Mouse (Mus musculus) heart, postnatal 14 days (tissue): Measurements from ENCODE around the gene Pla2g5. TPM values are rescaled to one million over a fixed set of nuclear protein-coding genes. Genes with fewer than 3 reads are reported as not detected.

Source experiments
- DNase-seq, 2 experiments: peaks; one replicate each; pipeline ENCODE4 v3.0.0; 2021 to 2022
- intact Hi-C: fragments of 180-260 bp; cut with DNase I; formaldehyde crosslinking; loops from one replicate; pipeline ENCODE4 v1.15.1; 2025
- total RNA-seq, 2 experiments: library from RNA; stranded (reverse); gene quantifications; 2 replicates each; pipeline ENCODE4 v1.2.3; 2021

Pla2g5 gene
- total RNA-seq, 2 experiments from 2014 or later: 22.4 to 30.4 TPM

DNA sequence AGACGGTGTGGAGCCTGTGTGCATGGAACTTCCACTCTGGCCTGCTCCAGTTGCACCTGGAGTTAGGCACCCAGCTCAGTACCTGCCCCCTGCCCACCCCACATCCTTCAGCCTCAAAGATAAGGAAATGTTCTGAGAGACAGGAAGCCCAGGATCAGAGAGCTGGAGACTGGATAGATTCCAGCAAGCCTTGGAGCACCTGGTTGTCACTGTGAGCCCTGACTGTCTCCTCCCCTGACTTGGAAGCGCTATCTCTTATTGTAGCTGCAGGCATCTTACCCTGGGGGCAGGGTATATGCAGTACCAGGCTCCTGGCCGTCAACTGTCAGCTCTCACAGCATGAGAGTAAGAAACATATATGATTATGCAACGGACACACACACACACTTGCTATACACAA lies 107.8 kb downstream of the Pla2g5 start:
- no peak for DNase-seq
- intact Hi-C loops: no loop called here

DNA sequence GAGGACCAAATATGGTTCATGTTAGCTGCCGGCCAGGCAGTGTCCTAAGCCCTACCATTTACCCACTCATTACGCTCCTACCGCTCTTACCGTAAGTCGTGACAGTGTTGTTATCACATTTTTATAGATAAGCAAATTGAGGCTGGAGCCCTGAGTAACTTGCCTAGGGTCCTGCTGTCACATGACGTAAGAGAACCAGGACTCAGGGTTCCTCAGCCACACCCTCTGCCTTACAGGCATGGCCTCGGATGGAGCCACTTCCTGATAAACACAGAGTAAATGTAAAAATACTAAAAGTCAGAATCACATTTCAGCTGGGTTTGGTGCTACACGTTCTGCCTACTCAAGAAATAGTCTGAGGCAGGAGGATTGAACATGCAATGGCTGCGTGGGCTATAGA lies 108.8 kb downstream of the Pla2g5 start:
- no peak for DNase-seq
- intact Hi-C loops: no loop called here

DNA sequence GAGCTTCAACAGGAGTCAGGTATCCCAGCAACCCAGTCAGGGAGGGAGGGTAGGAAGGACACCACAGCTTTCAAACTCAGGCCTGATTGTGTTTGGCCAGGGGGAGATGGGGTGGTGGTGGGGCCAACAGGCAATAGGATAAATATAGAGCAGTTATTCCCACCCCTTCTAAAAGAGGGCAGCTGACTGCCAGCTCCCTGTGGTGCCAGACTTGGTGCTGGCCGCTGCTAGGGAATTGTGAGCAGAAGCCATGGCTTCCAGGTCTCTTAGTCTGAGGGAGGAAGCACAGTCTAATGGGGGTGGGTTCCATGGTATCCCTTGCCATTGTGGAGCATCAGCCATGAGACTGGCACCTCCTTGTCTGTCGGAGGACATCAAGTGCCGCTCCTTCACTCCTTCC lies 109.7 kb downstream of the Pla2g5 start:
- DNase-seq: no peak
- intact Hi-C loops: no loop called here

DNA sequence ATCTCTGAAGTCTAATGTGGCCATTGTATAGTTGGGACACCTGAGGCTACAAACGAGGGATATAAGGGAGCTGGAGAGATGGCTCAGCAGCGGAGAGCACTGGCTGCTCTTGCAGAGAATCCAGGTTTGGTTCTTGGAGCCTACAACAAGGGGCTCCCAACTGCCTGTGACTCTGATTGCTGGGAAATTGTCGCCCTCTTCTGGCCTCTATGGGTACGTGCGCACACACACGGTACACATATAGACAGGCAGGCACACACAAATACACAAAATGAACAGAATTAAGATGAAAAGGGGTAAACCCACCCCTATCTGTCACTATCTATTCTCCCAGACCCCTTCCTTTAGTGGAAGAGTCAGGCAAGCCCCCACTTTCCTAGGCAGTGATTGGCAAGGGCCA lies 110.7 kb downstream of the Pla2g5 start:
- intact Hi-C loops: no loop called here
- DNase-seq: no peak

Other genes with a start within 250 kb of the Pla2g5 start
- not detected for gene Vwa5b1, start 227.6 kb downstream of the Pla2g5 start, total RNA-seq
- not detected for gene Pla2g2c, start 138.7 kb downstream of the Pla2g5 start, total RNA-seq
- 1 to 10 TPM in 1 of 2 experiments, under 1 TPM in 1; 0.93 to 1.7 TPM for gene Ubxn10, start 126.3 kb downstream of the Pla2g5 start, total RNA-seq
- gene Pla2g2f, start 105.9 kb downstream of the Pla2g5 start, total RNA-seq: under 1 TPM; 0.20 to 0.36 TPM
- under 1 TPM in 1 of 2 experiments, not detected in 1; 0.17 TPM for gene Pla2g2d, start 87.7 kb downstream of the Pla2g5 start, total RNA-seq
- not detected for gene Gm13030, start 10.5 kb upstream of the Pla2g5 start, total RNA-seq
- gene Pla2g2e, start 14.5 kb upstream of the Pla2g5 start, total RNA-seq: 1 to 10 TPM; 1.4 TPM
- 10 to 100 TPM in 1 of 2 experiments, 1 to 10 TPM in 1; 9.4 to 10.0 TPM for gene Otud3, start 50.5 kb upstream of the Pla2g5 start, total RNA-seq
- gene Rnf186, start 103.6 kb upstream of the Pla2g5 start, total RNA-seq: under 1 TPM in 1 of 2 experiments, not detected in 1; 0.22 TPM
- gene Tmco4, start 109.4 kb upstream of the Pla2g5 start, total RNA-seq: 1 to 10 TPM; 7.9 to 8.4 TPM
- not detected for gene Htr6, start 212.1 kb upstream of the Pla2g5 start, total RNA-seq
- 10 to 100 TPM; 32.1 to 32.2 TPM for gene Nbl1, start 229.5 kb upstream of the Pla2g5 start, total RNA-seq